11 mouse cellular contexts compared by ENCODE assay signal in the genomic region with DNA sequence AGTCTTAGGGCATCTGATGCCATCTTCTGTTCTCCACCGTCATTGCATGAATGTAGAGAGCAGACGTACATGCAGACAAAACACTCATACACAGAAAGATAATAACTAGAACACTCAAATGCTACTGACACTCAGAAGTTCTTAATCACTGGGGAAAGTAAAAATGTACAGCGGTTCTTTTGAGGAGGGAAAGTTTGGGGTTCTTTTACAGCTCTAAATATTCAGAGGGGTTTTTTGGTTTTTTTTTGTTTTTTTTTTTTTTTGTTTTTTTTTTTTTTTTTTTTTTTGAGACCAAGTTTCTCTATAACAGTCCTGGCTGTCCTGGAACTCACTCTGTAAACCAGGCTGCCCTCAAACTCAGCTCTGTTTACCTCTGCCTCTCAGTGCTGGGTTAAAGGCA. TPM values are rescaled to one million over a fixed set of nuclear protein-coding genes. Genes with fewer than 3 reads are reported as not detected.
DNase-seq lines count a peak whose midpoint lies in the region; ATAC-seq and TF ChIP-seq lines count a peak whose summit lies in the region.
"Had no signal": no experiment of that assay in that cellular context is flagged by ENCODE, and none has a peak within 500 bp of the region (broad histone marks: within the 10 kb centered on the region; RNA-seq: fewer than 3 reads in every experiment).

No protein-coding gene starts in this region.

- no peak overlapping the region for H3K9ac ChIP-seq in kidney, embryonic 16.5 days (replicated peaks; ENCODE audit: low read length)
- H3K9ac ChIP-seq in forebrain, embryonic 14.5 days (ENCODE audit: low read length), result no peak overlapping the region
- no peak overlapping the region for H3K9ac ChIP-seq in midbrain, embryonic 15.5 days

- intact Hi-C loops in gastrocnemius, adult 2 months (cut with DNase I), result no loop called here

- H3K27ac ChIP-seq in kidney, embryonic 16.5 days (ENCODE audit: low read length), result no peak overlapping the region
- no peak overlapping the region for H3K27ac ChIP-seq in kidney, adult 2 months (ENCODE audit: insufficient read depth, low read depth, low read length)
- H3K27ac ChIP-seq in forebrain, embryonic 14.5 days (ENCODE audit: low read depth, low read length), result no peak overlapping the region
- H3K27ac ChIP-seq in midbrain, embryonic 15.5 days, result no peak overlapping the region
- no peak overlapping the region for H3K27ac ChIP-seq in gastrocnemius, adult 2 months

- H3K4me1 ChIP-seq in kidney, embryonic 16.5 days (ENCODE audit: insufficient read depth, low read length), result peaks cover 17% of the 10 kb centered on the region
- peaks cover 15% of the 10 kb centered on the region; the same call in 1 of the 2 replicates for H3K4me1 ChIP-seq in kidney, adult 2 months (ENCODE audit: control insufficient read depth, insufficient read depth, low read length)
- peaks cover 13% of the 10 kb centered on the region for H3K4me1 ChIP-seq in forebrain, embryonic 14.5 days (ENCODE audit: control insufficient read depth, insufficient read depth, low read length)
- H3K4me1 ChIP-seq in midbrain, embryonic 15.5 days, result peaks cover 30% of the 10 kb centered on the region

- DNase-seq in CD4-positive, CD25-positive, alpha-beta regulatory T cell, adult 2 months (ENCODE audit: low read depth, low spot score), result peak; percentile 38
- DNase-seq in kidney, adult 2 months, result no peak
- no peak for DNase-seq in forebrain, embryonic 14.5 days (ENCODE audit: low spot score)
- DNase-seq in thymus, postnatal 36 days, result no peak
- DNase-seq in gastrocnemius, adult 2 months, result no peak

- no peaks in the 10 kb centered on the region for H3K27me3 ChIP-seq in kidney, embryonic 16.5 days (ENCODE audit: insufficient read depth, low read length)
- no peaks in the 10 kb centered on the region for H3K27me3 ChIP-seq in kidney, adult 2 months (replicated peaks; ENCODE audit: control insufficient read depth, insufficient read depth, low read length)
- no peaks in the 10 kb centered on the region for H3K27me3 ChIP-seq in forebrain, embryonic 14.5 days (replicated peaks; ENCODE audit: control insufficient read depth, insufficient read depth, low read length)
- H3K27me3 ChIP-seq in midbrain, embryonic 15.5 days (replicated peaks), result no peaks in the 10 kb centered on the region

- no peak for ATAC-seq in CD4-positive, CD25-positive, alpha-beta regulatory T cell, adult 4 months
- ATAC-seq in kidney, embryonic 16.5 days (ENCODE audit: low FRiP score, low TSS enrichment), result no peak
- no peak for ATAC-seq in forebrain, embryonic 14.5 days
- ATAC-seq in midbrain, embryonic 15.5 days (replicated peaks), result no peak

- peak overlapping the region; percentile 85; the same call in 1 of the 2 replicates for H3K4me2 ChIP-seq in kidney, embryonic 16.5 days (replicated peaks; ENCODE audit: low read depth, low read length)
- no peak overlapping the region for H3K4me2 ChIP-seq in forebrain, embryonic 14.5 days (ENCODE audit: low read length)
- H3K4me2 ChIP-seq in midbrain, embryonic 15.5 days, result peak overlapping the region; percentile 89

- H3K4me3 ChIP-seq in kidney, embryonic 16.5 days (ENCODE audit: low read length), result peak overlapping the region; percentile 95
- no peak overlapping the region for H3K4me3 ChIP-seq in kidney, adult 2 months (ENCODE audit: insufficient read depth, low read depth, low read length)
- 0 out of 2 replicates have a peak overlapping the region, but pooled peaks have one; percentile 94 for H3K4me3 ChIP-seq in forebrain, embryonic 14.5 days (ENCODE audit: low read depth, low read length)
- H3K4me3 ChIP-seq in midbrain, embryonic 15.5 days, result no peak overlapping the region
- no peak overlapping the region; the same call in 1 of the 2 replicates for H3K4me3 ChIP-seq in gastrocnemius, adult 2 months

- TF ChIP-seq CTCF in kidney, adult 2 months (conservative IDR thresholded peaks at IDR 0.05; ENCODE audit: insufficient read depth, insufficient read length, low read depth, low read length), result no peak
- no peak for TF ChIP-seq CTCF in gastrocnemius, adult 2 months (IDR thresholded peaks at IDR 0.05)

- WGBS in kidney, embryonic 16.5 days, result 94% methylated on average over 3 of the region's 3 CpGs
- whole genome bisulfite sequencing in kidney, adult 2 months, result 92% methylated on average over 3 of the region's 3 CpGs
- WGBS in forebrain, embryonic 14.5 days, result 90% methylated on average over 3 of the region's 3 CpGs
- WGBS in midbrain, embryonic 15.5 days, result 90% methylated on average over 3 of the region's 3 CpGs

- peaks cover 44% of the 10 kb centered on the region for H3K36me3 ChIP-seq in kidney, embryonic 16.5 days (ENCODE audit: insufficient read depth, low read length)
- peaks cover 3% of the 10 kb centered on the region; the same call in 1 of the 2 replicates for H3K36me3 ChIP-seq in kidney, adult 2 months (ENCODE audit: control insufficient read depth, insufficient read depth, low read length)
- H3K36me3 ChIP-seq in forebrain, embryonic 14.5 days (ENCODE audit: control insufficient read depth, insufficient read depth, low read length), result peaks cover 52% of the 10 kb centered on the region
- peaks cover 27% of the 10 kb centered on the region for H3K36me3 ChIP-seq in midbrain, embryonic 15.5 days (replicated peaks)

- no peaks in the 10 kb centered on the region for H3K9me3 ChIP-seq in kidney, embryonic 16.5 days (ENCODE audit: low read length)
- no peaks in the 10 kb centered on the region for H3K9me3 ChIP-seq in forebrain, embryonic 14.5 days (replicated peaks; ENCODE audit: control insufficient read depth, low read length)
- H3K9me3 ChIP-seq in midbrain, embryonic 15.5 days, result no peaks in the 10 kb centered on the region

- TF ChIP-seq POLR2A in kidney, adult 2 months (IDR thresholded peaks at IDR 0.05; ENCODE audit: low read depth, low read length), result no peak

RNA-seq across cellular contexts. Expression of gene Mlf2, which starts 1.9 kb away (rescaled TPM):
- polyA plus RNA-seq in CD4-positive, CD25-positive, alpha-beta regulatory T cell, adult 4 months (2017; shearing (Covaris generic)), result 10 to 100 TPM; 39.0 to 40.7 TPM
- polyA plus RNA-seq in kidney, embryonic 16.5 days (2015; fragmentation: Nextera tagmentation; extraction: Ambion mirVana), result 366 and 380 TPM in 2 replicates
- 402 and 403 TPM in 2 replicates for polyA plus RNA-seq in kidney, adult 2 months (2012; rRNA removed)
- polyA plus RNA-seq in forebrain, embryonic 14.5 days (2014; fragmentation: Nextera tagmentation; extraction: Ambion mirVana), result 470 and 520 TPM in 2 replicates
- polyA plus RNA-seq in midbrain, embryonic 15.5 days (2015; fragmentation: Nextera tagmentation; extraction: Ambion mirVana), result 559 and 568 TPM in 2 replicates
- 100 to 1,000 TPM; 202 to 204 TPM for total RNA-seq in gastrocnemius, adult 2 months (2021)

RNA-seq across cellular contexts. Expression of gene Ptms, which starts 13.2 kb away (rescaled TPM):
- 10 to 100 TPM in 1 of 2 experiments, 1 to 10 TPM in 1; 5.4 to 10.6 TPM for polyA plus RNA-seq in CD4-positive, CD25-positive, alpha-beta regulatory T cell, adult 4 months (2017; shearing (Covaris generic))
- polyA plus RNA-seq in kidney, embryonic 16.5 days (2015; fragmentation: Nextera tagmentation; extraction: Ambion mirVana), result 269 and 274 TPM in 2 replicates
- 1,732 and 2,839 TPM in 2 replicates for polyA plus RNA-seq in kidney, adult 2 months (2012; rRNA removed)
- 479 and 481 TPM in 2 replicates for polyA plus RNA-seq in forebrain, embryonic 14.5 days (2014; fragmentation: Nextera tagmentation; extraction: Ambion mirVana)
- 880 and 884 TPM in 2 replicates for polyA plus RNA-seq in midbrain, embryonic 15.5 days (2015; fragmentation: Nextera tagmentation; extraction: Ambion mirVana)
- 10 to 100 TPM; 65.5 to 99.4 TPM for total RNA-seq in gastrocnemius, adult 2 months (2021)

RNA-seq across cellular contexts. Expression of gene Lag3, which starts 21.6 kb away (rescaled TPM):
- 10 to 100 TPM; 19.0 to 29.0 TPM for polyA plus RNA-seq in CD4-positive, CD25-positive, alpha-beta regulatory T cell, adult 4 months (2017; shearing (Covaris generic))
- polyA plus RNA-seq in kidney, embryonic 16.5 days (2015; fragmentation: Nextera tagmentation; extraction: Ambion mirVana), result 1.3 and 2.6 TPM in 2 replicates
- 0.80 and 1.5 TPM in 2 replicates for polyA plus RNA-seq in kidney, adult 2 months (2012; rRNA removed)
- 1.2 and 2.7 TPM in 2 replicates for polyA plus RNA-seq in forebrain, embryonic 14.5 days (2014; fragmentation: Nextera tagmentation; extraction: Ambion mirVana)
- 2.8 and 3.2 TPM in 2 replicates for polyA plus RNA-seq in midbrain, embryonic 15.5 days (2015; fragmentation: Nextera tagmentation; extraction: Ambion mirVana)
- total RNA-seq in gastrocnemius, adult 2 months (2021), result under 1 TPM; 0.11 to 0.13 TPM

RNA-seq across cellular contexts. Expression of gene Cops7a, which starts 32.2 kb away (rescaled TPM):
- 10 to 100 TPM; 66.2 to 93.4 TPM for polyA plus RNA-seq in CD4-positive, CD25-positive, alpha-beta regulatory T cell, adult 4 months (2017; shearing (Covaris generic))
- polyA plus RNA-seq in kidney, embryonic 16.5 days (2015; fragmentation: Nextera tagmentation; extraction: Ambion mirVana), result 178 and 179 TPM in 2 replicates
- polyA plus RNA-seq in kidney, adult 2 months (2012; rRNA removed), result 268 and 276 TPM in 2 replicates
- polyA plus RNA-seq in forebrain, embryonic 14.5 days (2014; fragmentation: Nextera tagmentation; extraction: Ambion mirVana), result 96.5 and 105 TPM in 2 replicates
- 94.5 and 95.5 TPM in 2 replicates for polyA plus RNA-seq in midbrain, embryonic 15.5 days (2015; fragmentation: Nextera tagmentation; extraction: Ambion mirVana)
- total RNA-seq in gastrocnemius, adult 2 months (2021), result 100 to 1,000 TPM; 108 to 115 TPM

RNA-seq across cellular contexts. Expression of gene Cd4, which starts 45.1 kb away (rescaled TPM):
- polyA plus RNA-seq in CD4-positive, CD25-positive, alpha-beta regulatory T cell, adult 4 months (2017; shearing (Covaris generic)), result 100 to 1,000 TPM; 268 to 648 TPM
- polyA plus RNA-seq in kidney, embryonic 16.5 days (2015; fragmentation: Nextera tagmentation; extraction: Ambion mirVana), result 0.10 and 0.28 TPM in 2 replicates
- 0.57 and 4.3 TPM in 2 replicates for polyA plus RNA-seq in kidney, adult 2 months (2012; rRNA removed)
- polyA plus RNA-seq in forebrain, embryonic 14.5 days (2014; fragmentation: Nextera tagmentation; extraction: Ambion mirVana), result 0.29 and 0.38 TPM in 2 replicates
- polyA plus RNA-seq in midbrain, embryonic 15.5 days (2015; fragmentation: Nextera tagmentation; extraction: Ambion mirVana), result 0.21 and 0.33 TPM in 2 replicates
- total RNA-seq in gastrocnemius, adult 2 months (2021), result not detected
- total RNA-seq: megakaryocyte-erythroid progenitor cell, adult 5-6 weeks had no signal
- polyA plus RNA-seq: embryonic facial prominence, embryonic 11.5 days; kidney, embryonic 14.5 days had no signal

Comparison
In these comparisons a context has a peak if more than half of its experiments do, and no peak if none do; other contexts are left out.
1. H3K4me3 ChIP-seq: peak in kidney, embryonic 16.5 days (single experiment) and forebrain, embryonic 14.5 days (single experiment); none in kidney, adult 2 months (single experiment), midbrain, embryonic 15.5 days (single experiment) and gastrocnemius, adult 2 months (single experiment).
2. RNA of gene Ptms, which starts 13.2 kb away (polyA plus RNA-seq): 1,732 to 2,839 TPM in kidney, adult 2 months, 880 to 884 TPM in midbrain, embryonic 15.5 days, 479 to 481 TPM in forebrain, embryonic 14.5 days and 269 to 274 TPM in kidney, embryonic 16.5 days; 5.4 to 10.6 TPM in CD4-positive, CD25-positive, alpha-beta regulatory T cell, adult 4 months; every median in the first group is over 10 times any median in the second.